Mouse (Mus musculus) limb, embryonic 14.5 days (tissue): ENCODE data around the gene Arid4a. TPM values are rescaled to one million over a fixed set of nuclear protein-coding genes. Genes with fewer than 3 reads are reported as not detected.

ENCODE experiments used
- ATAC-seq: fragments of 200-750 bp; cut with Nextera tagmentation; 2 replicates; pipeline ENCODE4 v1.8.0; 2017; ENCODE audit warnings: low read depth, moderate number of reproducible peaks, moderate TSS enrichment; ENCODE audit not compliant: low FRiP score
- DNase-seq: peaks from one replicate; pipeline ENCODE4 v3.0.0-alpha.2; 2015; ENCODE audit warnings: low spot score
- H3K27ac ChIP-seq: fragments of 300-500 bp; sonication (generic); replicated peaks from 2 replicates; pipeline ENCODE4 v1.5.1; 2014; ENCODE audit warnings: low read depth, mild to moderate bottlenecking, low read length, moderate library complexity, mixed read lengths
- H3K27me3 ChIP-seq: fragments of 300-500 bp; sonication (generic); 2 replicates; pipeline ENCODE4 v1.6.1; 2014; ENCODE audit warnings: low read length, mixed read lengths; ENCODE audit not compliant: control insufficient read depth, insufficient read depth
- H3K36me3 ChIP-seq: fragments of 300-500 bp; sonication (generic); 2 replicates; pipeline ENCODE4 v1.6.1; 2014; ENCODE audit warnings: mild to moderate bottlenecking, low read length, moderate library complexity, mixed read lengths; ENCODE audit not compliant: control insufficient read depth, insufficient read depth
- H3K4me1 ChIP-seq: fragments of 300-500 bp; sonication (generic); 2 replicates; pipeline ENCODE4 v1.6.1; 2014; ENCODE audit warnings: antibody characterized with exemption, low read length, mixed read lengths; ENCODE audit not compliant: control insufficient read depth, insufficient read depth
- H3K4me2 ChIP-seq: fragments of 300-500 bp; sonication (generic); replicated peaks from 2 replicates; pipeline ENCODE4 v1.6.1; 2014; ENCODE audit warnings: low read depth, mild to moderate bottlenecking, low read length, moderate library complexity; ENCODE audit not compliant: severe bottlenecking
- H3K4me3 ChIP-seq: fragments of 300-500 bp; sonication (generic); replicated peaks from 2 replicates; pipeline ENCODE4 v1.5.1; 2014; ENCODE audit warnings: low read length
- H3K9ac ChIP-seq: fragments of 300-500 bp; sonication (generic); 2 replicates; pipeline ENCODE4 v1.6.1; 2014; ENCODE audit warnings: mild to moderate bottlenecking, low read depth, low read length, moderate library complexity; ENCODE audit not compliant: severe bottlenecking
- H3K9me3 ChIP-seq: fragments of 300-500 bp; sonication (generic); 2 replicates; pipeline ENCODE4 v1.6.1; 2016; ENCODE audit warnings: low read length; ENCODE audit not compliant: control insufficient read depth
- POLR2A ChIP-seq: fragments of 200-500 bp; IDR thresholded peaks from 2 replicates; pipeline ENCODE4 v1.8.0; 2012; ENCODE audit warnings: inconsistent platforms, mild to moderate bottlenecking, moderate library complexity, borderline replicate concordance; ENCODE audit not compliant: insufficient read depth, insufficient read length; ENCODE audit errors: extremely low read depth
- WGBS: fragments of 180-500 bp; shearing (Covaris S2); extraction: QIAGEN DNeasy Blood & Tissue Kit; methylation state at CpG from one replicate; pipeline ENCODE4 v1.1.7; 2014; 5-methylcytosine and 5-hydroxymethylcytosine counted together
- polyA plus RNA-seq, 2 experiments: library from polyadenylated mRNA; depleted of rRNA in 1 of 2; stranded (reverse) in 1 of 2; unstranded in 1 of 2; fragments of >200 nt; fragmentation: Nextera tagmentation in 1 of 2; extraction: Ambion mirVana in 1 of 2; gene quantifications; 2 replicates each; pipeline versions ENCODE4 v1.2.1 to v1.2.3; 2012 to 2014

Gene Arid4a
- polyA plus RNA-seq (2012; rRNA removed): 7.3 and 11.7 TPM in 2 replicates
- 32.2 and 40.8 TPM in 2 replicates for polyA plus RNA-seq (2014; fragmentation: Nextera tagmentation; extraction: Ambion mirVana)

DNA sequence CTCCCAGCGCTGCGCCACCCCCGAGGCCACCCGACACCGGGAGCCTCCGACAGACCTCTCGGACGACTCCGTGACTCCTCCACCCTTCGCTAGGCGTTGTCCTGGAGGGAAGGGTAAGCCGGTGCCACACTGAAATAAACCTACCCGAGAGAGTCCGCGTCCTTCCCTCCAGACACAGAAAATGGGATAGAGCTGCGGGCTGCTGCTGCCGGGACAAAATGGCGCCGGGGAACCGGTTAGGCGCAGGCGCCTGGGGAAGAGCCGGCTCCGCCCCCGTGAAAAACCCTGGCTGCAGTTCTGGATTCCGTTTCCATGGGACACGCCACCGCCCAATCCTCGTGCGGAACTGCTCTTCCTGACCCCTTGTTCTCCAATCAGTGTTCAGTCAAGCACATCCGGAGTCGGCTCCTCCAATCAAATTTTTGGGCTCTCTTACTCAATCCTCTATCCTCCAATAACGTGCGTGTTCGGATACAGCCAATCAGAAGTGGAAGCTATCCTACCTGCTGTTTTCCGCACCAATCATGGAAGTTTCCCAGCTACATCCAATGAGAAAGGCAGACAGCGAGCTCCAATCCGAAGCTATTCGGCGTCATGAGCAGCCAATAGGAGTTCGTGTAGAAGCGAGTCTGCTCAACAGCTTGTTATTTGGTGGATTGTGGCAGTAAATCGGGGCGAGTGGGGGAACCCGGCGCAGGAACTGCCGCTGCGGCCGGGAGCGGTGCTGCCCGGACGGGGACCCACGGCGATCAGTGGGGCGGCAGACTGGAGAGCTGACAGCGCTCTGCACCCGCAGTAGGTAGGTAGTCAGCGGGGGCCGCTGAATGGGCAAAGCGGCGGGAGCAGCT lies at the start of gene Arid4a:
Arid4a (plus strand) TSS at position 628 of the 848 bp plus-strand sequence.
- DNase-seq (peak; percentile 100), ATAC-seq (peak; percentile 99)
- TF ChIP-seq POLR2A: peak; percentile 88; the same call in 1 of the 2 replicates
- Histone ChIP-seq H3K27me3 (no peaks in the 10 kb centered on the region), H3K27ac (peak within 1 kb of the TSS; percentile 96), H3K9ac (peak within 1 kb of the TSS; percentile 85), H3K9me3 (no peaks in the 10 kb centered on the region), H3K4me3 (peak within 1 kb of the TSS; percentile 96), H3K4me1 (peaks cover 10% of the 10 kb centered on the region), H3K4me2 (peak within 1 kb of the TSS; percentile 83), H3K36me3 (peaks cover 32% of the 10 kb centered on the region)
- 1% methylated on average over 56 of the region's 61 CpGs for WGBS

DNA sequence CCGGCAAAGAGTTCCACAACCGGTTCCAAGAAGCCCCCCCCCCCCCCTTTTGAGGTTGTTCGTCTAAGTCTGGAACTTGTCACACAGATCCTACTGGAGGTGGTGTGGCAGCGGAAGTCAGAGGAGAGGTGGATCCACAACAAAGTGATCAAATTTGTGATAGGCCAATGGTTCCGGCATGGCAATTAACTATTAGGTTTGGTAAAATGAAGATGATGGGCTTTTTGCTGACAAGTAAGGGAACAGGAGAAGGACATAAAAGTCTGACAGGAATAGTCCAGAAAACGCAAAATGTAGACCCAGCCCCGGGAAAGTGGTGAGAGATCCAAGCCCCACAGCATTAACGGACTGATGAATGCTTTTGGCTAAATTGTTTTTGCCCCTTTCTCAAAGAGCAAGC lies 48.2 kb upstream of the Arid4a start:
- peak overlapping the region; percentile 54 for H3K4me2 ChIP-seq
- ATAC-seq: no peak
- peaks cover 4% of the 10 kb centered on the region; the same call in 1 of the 2 replicates for H3K4me1 ChIP-seq
- no peak for TF ChIP-seq POLR2A
- peak overlapping the region; percentile 84 for H3K9ac ChIP-seq
- H3K27me3 ChIP-seq: no peaks in the 10 kb centered on the region
- H3K4me3 ChIP-seq: peak overlapping the region; percentile 72
- peak; percentile 16 for DNase-seq
- 34% methylated on average over 8 of the region's 8 CpGs for WGBS
- peak overlapping the region; percentile 96 for H3K27ac ChIP-seq
- H3K9me3 ChIP-seq: no peaks in the 10 kb centered on the region
- H3K36me3 ChIP-seq: peaks cover 17% of the 10 kb centered on the region

DNA sequence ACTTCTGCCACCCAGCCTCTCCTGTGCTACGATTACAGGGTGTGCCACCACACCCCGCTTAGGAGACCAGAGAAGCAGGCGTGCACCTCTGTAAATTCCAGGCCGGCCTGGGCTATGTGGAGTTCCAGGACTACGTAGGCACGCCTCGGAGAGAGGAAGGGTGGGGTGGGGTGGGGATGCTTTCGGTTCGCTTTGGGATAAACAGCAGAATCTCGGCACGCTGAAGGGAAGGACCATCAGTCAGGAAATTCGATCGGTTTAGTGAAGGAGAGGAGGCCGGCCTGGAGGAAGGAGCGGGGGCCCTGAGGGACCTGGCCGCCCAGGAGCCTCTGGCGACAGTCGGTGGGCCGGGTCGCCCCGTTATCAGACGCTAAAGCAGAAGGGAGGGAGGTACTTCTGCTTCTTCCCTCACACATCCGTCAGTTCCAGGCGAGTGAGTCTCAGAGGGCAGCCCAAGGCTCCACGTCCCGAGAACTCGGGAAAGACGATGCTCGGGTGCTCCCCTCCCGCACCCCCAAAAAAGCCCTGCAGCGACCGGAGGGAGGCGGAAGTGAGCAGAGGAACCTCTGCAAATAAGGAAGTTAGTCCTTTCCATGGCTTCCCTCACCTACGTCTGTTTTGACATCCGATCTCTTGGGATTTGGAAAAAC lies 47.5 kb upstream of the Arid4a start:
- ATAC-seq (peak; percentile 77), DNase-seq (peak; percentile 77)
- Histone ChIP-seq H3K4me2 (peak overlapping the region; percentile 54), H3K36me3 (peaks cover 12% of the 10 kb centered on the region), H3K9ac (peak overlapping the region; percentile 84), H3K4me3 (peak overlapping the region; percentile 72), H3K4me1 (peaks cover 4% of the 10 kb centered on the region; the same call in 1 of the 2 replicates), H3K9me3 (no peaks in the 10 kb centered on the region), H3K27me3 (no peaks in the 10 kb centered on the region), H3K27ac (peak overlapping the region; percentile 96)
- under 1% methylated on average over 35 of the region's 35 CpGs for WGBS
- TF ChIP-seq POLR2A: peak; percentile 39; the same call in 1 of the 2 replicates

DNA sequence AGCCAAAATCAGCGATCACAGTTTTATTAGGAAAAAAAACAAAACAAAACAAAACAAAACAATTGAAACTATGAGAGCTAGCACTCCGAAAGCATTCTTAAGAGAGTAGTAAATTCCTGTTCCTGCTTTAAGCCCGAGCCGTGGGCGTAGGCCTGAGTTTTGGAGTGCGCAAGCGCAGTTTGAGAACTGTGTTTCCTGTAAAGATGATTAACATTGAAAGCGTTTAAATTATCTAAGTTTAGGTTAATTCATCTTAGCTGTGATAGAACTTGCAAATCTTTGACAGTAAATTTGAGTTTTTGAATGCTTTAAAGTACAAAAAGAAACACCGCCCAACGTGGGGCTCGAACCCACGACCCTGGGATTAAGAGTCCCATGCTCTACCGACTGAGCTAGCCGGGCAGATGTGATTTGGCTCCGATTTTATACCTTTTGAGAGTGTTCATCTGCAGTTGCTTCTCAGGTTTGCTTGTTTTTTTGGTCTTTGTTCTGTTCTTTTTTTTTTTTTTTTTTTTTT lies 46.9 kb upstream of the Arid4a start:
- H3K4me1 ChIP-seq: peaks cover 4% of the 10 kb centered on the region; the same call in 1 of the 2 replicates
- H3K4me2 ChIP-seq: peak overlapping the region; percentile 54
- WGBS: under 1% methylated on average over 15 of the region's 15 CpGs
- peaks cover 6% of the 10 kb centered on the region for H3K36me3 ChIP-seq
- peak overlapping the region; percentile 96 for H3K27ac ChIP-seq
- H3K9me3 ChIP-seq: no peaks in the 10 kb centered on the region
- DNase-seq (peak; percentile 96), ATAC-seq (peak; percentile 73)
- H3K4me3 ChIP-seq: peak overlapping the region; percentile 72
- TF ChIP-seq POLR2A: no peak
- H3K27me3 ChIP-seq: no peaks in the 10 kb centered on the region
- peak overlapping the region; percentile 84 for H3K9ac ChIP-seq
